Mouse (Mus musculus): ENCODE measurements around the gene Hs3st5. TPM values are rescaled to one million over a fixed set of nuclear protein-coding genes. Genes with fewer than 3 reads are reported as not detected.

Hs3st5 gene
- polyA plus RNA-seq, 1 experiment from 2014 or later = 1.4 TPM

DNA sequence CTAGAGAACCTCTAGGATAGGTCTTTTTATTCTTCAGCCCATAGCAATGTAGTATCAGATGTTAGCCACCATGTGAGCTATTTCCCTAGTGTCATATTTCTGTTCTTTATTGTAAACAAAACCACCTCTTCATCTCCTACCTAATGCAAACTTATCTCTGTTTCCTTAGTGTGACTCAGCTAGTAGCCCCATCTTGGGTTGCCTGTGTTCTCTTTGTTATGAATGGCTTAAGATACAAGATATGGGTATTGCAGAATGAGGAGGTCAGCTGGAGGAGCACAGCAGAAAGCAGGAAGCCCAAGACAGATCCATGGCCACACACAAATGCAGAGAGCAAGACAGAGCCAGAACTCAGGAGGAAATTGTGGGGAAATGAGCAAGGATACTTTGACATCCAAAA is 288.7 kb downstream of the Hs3st5 start:
- Histone ChIP-seq H3K27me3 (ENCODE audit: control insufficient read depth, insufficient read depth, low read length) (no peaks in the 10 kb centered on the region), H3K4me1 (replicated peaks; ENCODE audit: control insufficient read depth, insufficient read depth, low read length) (no peaks in the 10 kb centered on the region), H3K27ac (ENCODE audit: low read depth, low read length) (no peak overlapping the region), H3K9ac (ENCODE audit: low read length) (no peak overlapping the region), H3K36me3 (ENCODE audit: control insufficient read depth, insufficient read depth, low read length) (no peaks in the 10 kb centered on the region), H3K9me3 (ENCODE audit: control insufficient read depth, low read length) (no peaks in the 10 kb centered on the region), H3K4me3 (ENCODE audit: low read depth, low read length) (no peak overlapping the region), H3K4me2 (ENCODE audit: low read depth, low read length, severe bottlenecking) (no peak overlapping the region)
- ATAC-seq (replicated peaks; ENCODE audit: low FRiP score) (no peak), DNase-seq (ENCODE audit: low spot score) (no peak)

DNA sequence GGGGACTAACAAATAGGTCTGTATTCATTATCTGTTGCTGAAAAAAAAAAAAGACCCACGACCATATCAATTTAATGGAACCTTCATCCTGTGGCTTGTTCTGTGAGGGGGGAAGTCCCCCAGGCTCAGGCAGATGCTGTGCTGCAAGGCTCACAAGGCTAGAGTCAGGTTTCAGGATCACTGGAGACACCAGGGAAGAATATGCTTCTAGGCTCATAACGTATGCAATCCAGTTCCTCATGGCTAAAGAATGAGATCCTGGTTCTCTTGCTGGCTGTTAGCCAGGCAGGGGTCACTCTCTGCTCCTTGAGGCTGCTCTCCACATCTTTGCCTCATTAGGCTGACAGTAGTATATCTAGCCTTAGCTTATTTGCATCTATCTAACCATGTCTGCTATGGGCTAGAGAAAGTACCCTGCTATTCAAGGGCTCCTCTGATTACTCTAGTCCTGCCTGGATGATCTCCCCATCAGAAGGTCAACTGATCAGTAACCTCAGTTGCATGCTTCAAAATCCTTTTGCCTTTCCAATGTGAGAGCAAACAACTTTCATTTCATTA is 294.4 kb downstream of the Hs3st5 start:
- H3K27ac ChIP-seq (ENCODE audit: low read depth, low read length) = no peak overlapping the region
- H3K36me3 ChIP-seq (ENCODE audit: control insufficient read depth, insufficient read depth, low read length) = no peaks in the 10 kb centered on the region
- 54% methylated on average over 2 of the region's 2 CpGs for WGBS
- no peaks in the 10 kb centered on the region for H3K4me1 ChIP-seq (replicated peaks; ENCODE audit: control insufficient read depth, insufficient read depth, low read length)
- H3K27me3 ChIP-seq (ENCODE audit: control insufficient read depth, insufficient read depth, low read length) = no peaks in the 10 kb centered on the region
- no peaks in the 10 kb centered on the region for H3K9me3 ChIP-seq (ENCODE audit: control insufficient read depth, low read length)
- H3K9ac ChIP-seq (ENCODE audit: low read length) = no peak overlapping the region
- H3K4me3 ChIP-seq (ENCODE audit: low read depth, low read length) = no peak overlapping the region
- ATAC-seq (replicated peaks; ENCODE audit: low FRiP score) (no peak), DNase-seq (ENCODE audit: low spot score) (no peak)
- no peak overlapping the region for H3K4me2 ChIP-seq (ENCODE audit: low read depth, low read length, severe bottlenecking)

DNA sequence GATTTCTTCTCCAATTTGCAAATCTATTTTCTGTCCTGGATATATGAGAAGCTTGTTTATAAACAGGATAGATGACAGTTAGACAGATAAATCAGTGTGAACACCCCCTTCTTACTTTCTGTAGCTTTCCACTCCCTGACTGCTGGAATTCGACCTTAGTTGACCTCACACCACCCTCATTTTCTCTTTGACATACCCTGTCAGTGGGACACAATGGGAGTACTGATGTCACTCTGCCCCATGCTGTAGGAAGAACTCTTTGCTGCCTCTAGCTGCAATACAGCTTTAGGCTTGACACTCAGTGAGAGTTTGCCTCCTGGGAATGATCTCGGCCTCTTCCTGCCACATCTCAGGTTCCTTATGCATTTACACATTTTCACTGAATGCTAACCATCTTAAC is 297.1 kb downstream of the Hs3st5 start:
- H3K9me3 ChIP-seq (ENCODE audit: control insufficient read depth, low read length) = no peaks in the 10 kb centered on the region
- H3K27ac ChIP-seq (ENCODE audit: low read depth, low read length) = no peak overlapping the region
- DNase-seq (ENCODE audit: low spot score) = no peak
- no peak overlapping the region for H3K9ac ChIP-seq (ENCODE audit: low read length)
- H3K27me3 ChIP-seq (ENCODE audit: control insufficient read depth, insufficient read depth, low read length) = no peaks in the 10 kb centered on the region
- no peak overlapping the region for H3K4me2 ChIP-seq (ENCODE audit: low read depth, low read length, severe bottlenecking)
- H3K4me1 ChIP-seq (replicated peaks; ENCODE audit: control insufficient read depth, insufficient read depth, low read length) = no peaks in the 10 kb centered on the region
- H3K4me3 ChIP-seq (ENCODE audit: low read depth, low read length) = no peak overlapping the region
- WGBS = 19% methylated on average over 2 of the region's 2 CpGs
- H3K36me3 ChIP-seq (ENCODE audit: control insufficient read depth, insufficient read depth, low read length) = no peaks in the 10 kb centered on the region
- ATAC-seq (replicated peaks; ENCODE audit: low FRiP score) = peak; percentile 49; the same call in 1 of the 2 replicates

DNA sequence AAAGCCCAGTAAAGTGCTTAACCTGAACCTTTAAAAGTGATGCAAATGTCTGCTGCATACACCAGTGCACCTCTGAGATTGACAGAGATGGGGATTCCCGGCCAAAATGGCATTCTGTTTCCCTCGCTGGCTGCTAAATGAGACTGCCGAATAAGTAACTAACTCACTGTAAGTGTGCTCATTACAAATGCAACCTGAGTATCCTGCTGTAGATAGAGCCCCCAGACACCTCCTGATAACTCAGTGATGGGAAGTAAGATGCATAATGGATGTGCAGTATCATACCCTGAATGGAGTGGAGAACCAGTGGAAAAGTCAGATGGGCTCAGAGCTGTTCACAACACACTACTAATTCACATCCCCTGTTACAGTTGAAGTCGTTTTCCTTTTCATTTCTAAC is 298.7 kb downstream of the Hs3st5 start:
- Histone ChIP-seq H3K27ac (ENCODE audit: low read depth, low read length) (no peak overlapping the region), H3K4me1 (replicated peaks; ENCODE audit: control insufficient read depth, insufficient read depth, low read length) (no peaks in the 10 kb centered on the region), H3K27me3 (ENCODE audit: control insufficient read depth, insufficient read depth, low read length) (no peaks in the 10 kb centered on the region), H3K4me2 (ENCODE audit: low read depth, low read length, severe bottlenecking) (no peak overlapping the region), H3K9ac (ENCODE audit: low read length) (no peak overlapping the region), H3K9me3 (ENCODE audit: control insufficient read depth, low read length) (no peaks in the 10 kb centered on the region), H3K4me3 (ENCODE audit: low read depth, low read length) (no peak overlapping the region), H3K36me3 (ENCODE audit: control insufficient read depth, insufficient read depth, low read length) (no peaks in the 10 kb centered on the region)
- DNase-seq (ENCODE audit: low spot score) (no peak), ATAC-seq (replicated peaks; ENCODE audit: low FRiP score) (no peak)
- 79% methylated on average over 4 of the region's 4 CpGs for WGBS

- no peak for ATAC-seq (replicated peaks; ENCODE audit: low FRiP score)
- H3K4me1 ChIP-seq (replicated peaks; ENCODE audit: control insufficient read depth, insufficient read depth, low read length) = no peaks in the 10 kb centered on the region
- no peak overlapping the region for H3K9ac ChIP-seq (ENCODE audit: low read length)
- no peak overlapping the region for H3K4me2 ChIP-seq (ENCODE audit: low read depth, low read length, severe bottlenecking)
- H3K27me3 ChIP-seq (ENCODE audit: control insufficient read depth, insufficient read depth, low read length) = no peaks in the 10 kb centered on the region
- DNase-seq (ENCODE audit: low spot score) = no peak
- H3K4me3 ChIP-seq (ENCODE audit: low read depth, low read length) = no peak overlapping the region
- H3K27ac ChIP-seq (ENCODE audit: low read depth, low read length) = no peak overlapping the region
- no peaks in the 10 kb centered on the region for H3K36me3 ChIP-seq (ENCODE audit: control insufficient read depth, insufficient read depth, low read length)
- 78% methylated on average over 5 of the region's 5 CpGs for WGBS
- no peaks in the 10 kb centered on the region for H3K9me3 ChIP-seq (ENCODE audit: control insufficient read depth, low read length)
These were observed 299.2 kb downstream of the Hs3st5 start for GRCm38 (mm10) chr10:36805788-36806187.

GRCm38 (mm10) chr10:36807007-36807406 is 300.4 kb downstream of the Hs3st5 start:
- Histone ChIP-seq H3K9ac (ENCODE audit: low read length) (no peak overlapping the region), H3K4me3 (ENCODE audit: low read depth, low read length) (no peak overlapping the region), H3K4me1 (replicated peaks; ENCODE audit: control insufficient read depth, insufficient read depth, low read length) (no peaks in the 10 kb centered on the region), H3K4me2 (ENCODE audit: low read depth, low read length, severe bottlenecking) (no peak overlapping the region), H3K27me3 (ENCODE audit: control insufficient read depth, insufficient read depth, low read length) (no peaks in the 10 kb centered on the region), H3K36me3 (ENCODE audit: control insufficient read depth, insufficient read depth, low read length) (no peaks in the 10 kb centered on the region), H3K27ac (ENCODE audit: low read depth, low read length) (no peak overlapping the region), H3K9me3 (ENCODE audit: control insufficient read depth, low read length) (no peaks in the 10 kb centered on the region)
- DNase-seq (ENCODE audit: low spot score) (no peak), ATAC-seq (replicated peaks; ENCODE audit: low FRiP score) (no peak)
- 75% methylated on average over 5 of the region's 5 CpGs for WGBS

DNA sequence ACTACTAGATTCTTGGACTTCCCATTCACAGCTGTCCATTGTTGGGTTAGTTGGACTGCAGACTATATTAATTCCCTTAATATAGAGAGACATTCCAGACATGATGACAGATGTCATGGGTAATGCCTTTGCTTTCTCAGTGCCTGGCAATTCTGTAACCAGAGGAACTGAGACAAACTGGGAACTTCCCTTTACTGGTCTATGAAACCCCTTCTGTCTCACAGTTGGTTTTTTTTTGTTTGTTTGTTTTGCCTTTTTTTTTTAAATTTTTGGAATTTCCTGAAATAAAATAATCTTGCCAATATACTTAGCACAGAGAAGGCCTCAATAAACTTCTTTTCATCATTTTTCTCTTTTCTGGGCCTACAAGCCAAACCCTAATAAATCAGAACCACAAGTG is 312.3 kb downstream of the Hs3st5 start:
- Histone ChIP-seq H3K9me3 (ENCODE audit: control insufficient read depth, low read length) (no peaks in the 10 kb centered on the region), H3K4me2 (ENCODE audit: low read depth, low read length, severe bottlenecking) (no peak overlapping the region), H3K27ac (ENCODE audit: low read depth, low read length) (no peak overlapping the region), H3K9ac (ENCODE audit: low read length) (no peak overlapping the region), H3K27me3 (ENCODE audit: control insufficient read depth, insufficient read depth, low read length) (no peaks in the 10 kb centered on the region), H3K36me3 (ENCODE audit: control insufficient read depth, insufficient read depth, low read length) (no peaks in the 10 kb centered on the region), H3K4me3 (ENCODE audit: low read depth, low read length) (no peak overlapping the region), H3K4me1 (replicated peaks; ENCODE audit: control insufficient read depth, insufficient read depth, low read length) (no peaks in the 10 kb centered on the region)
- ATAC-seq (replicated peaks; ENCODE audit: low FRiP score) (no peak), DNase-seq (ENCODE audit: low spot score) (no peak)

GRCm38 (mm10) chr10:36829079-36829478 is 322.5 kb downstream of the Hs3st5 start:
- WGBS = 83% methylated on average over 3 of the region's 3 CpGs
- Histone ChIP-seq H3K4me2 (ENCODE audit: low read depth, low read length, severe bottlenecking) (no peak overlapping the region), H3K4me1 (replicated peaks; ENCODE audit: control insufficient read depth, insufficient read depth, low read length) (no peaks in the 10 kb centered on the region), H3K9ac (ENCODE audit: low read length) (no peak overlapping the region), H3K9me3 (ENCODE audit: control insufficient read depth, low read length) (no peaks in the 10 kb centered on the region), H3K27me3 (ENCODE audit: control insufficient read depth, insufficient read depth, low read length) (no peaks in the 10 kb centered on the region), H3K4me3 (ENCODE audit: low read depth, low read length) (no peak overlapping the region), H3K36me3 (ENCODE audit: control insufficient read depth, insufficient read depth, low read length) (no peaks in the 10 kb centered on the region), H3K27ac (ENCODE audit: low read depth, low read length) (no peak overlapping the region)
- DNase-seq (ENCODE audit: low spot score) (no peak), ATAC-seq (replicated peaks; ENCODE audit: low FRiP score) (no peak)

- H3K4me3 ChIP-seq (ENCODE audit: low read depth, low read length) = no peak overlapping the region
- H3K4me1 ChIP-seq (replicated peaks; ENCODE audit: control insufficient read depth, insufficient read depth, low read length) = no peaks in the 10 kb centered on the region
- H3K36me3 ChIP-seq (ENCODE audit: control insufficient read depth, insufficient read depth, low read length) = no peaks in the 10 kb centered on the region
- no peak for DNase-seq (ENCODE audit: low spot score)
- no peaks in the 10 kb centered on the region for H3K9me3 ChIP-seq (ENCODE audit: control insufficient read depth, low read length)
- WGBS = 74% methylated on average over 3 of the region's 3 CpGs
- ATAC-seq (replicated peaks; ENCODE audit: low FRiP score) = no peak
- H3K27ac ChIP-seq (ENCODE audit: low read depth, low read length) = no peak overlapping the region
- H3K9ac ChIP-seq (ENCODE audit: low read length) = no peak overlapping the region
- H3K27me3 ChIP-seq (ENCODE audit: control insufficient read depth, insufficient read depth, low read length) = no peaks in the 10 kb centered on the region
- H3K4me2 ChIP-seq (ENCODE audit: low read depth, low read length, severe bottlenecking) = no peak overlapping the region
These were observed 325.6 kb downstream of the Hs3st5 start for GRCm38 (mm10) chr10:36832204-36832603.
